Comparison of ENCODE assay signal across 9 mouse cellular contexts in genomic region chr12:29939261-29939671, GRCm38 (mm10). TPM values are rescaled to one million over a fixed set of nuclear protein-coding genes. Genes with fewer than 3 reads are reported as not detected.
DNase-seq lines count a peak whose midpoint lies in the region; ATAC-seq and TF ChIP-seq lines count a peak whose summit lies in the region.
"Had no signal": no experiment of that assay in that cellular context is flagged by ENCODE, and none has a peak within 500 bp of the region (broad histone marks: within the 10 kb centered on the region; RNA-seq: fewer than 3 reads in every experiment).

No protein-coding gene starts in this region.

- peak overlapping the region; percentile 95 for H3K27ac ChIP-seq in layer of hippocampus, adult 2 months
- peak overlapping the region; percentile 82 for H3K27ac ChIP-seq in hindbrain, embryonic 16.5 days (ENCODE audit: low read depth, low read length)
- no peak overlapping the region for H3K27ac ChIP-seq in midbrain, embryonic 11.5 days (ENCODE audit: low read depth, low read length)

- WGBS in hindbrain, embryonic 16.5 days = 12% methylated on average over 8 of the region's 8 CpGs
- WGBS in midbrain, embryonic 11.5 days = 7% methylated on average over 8 of the region's 8 CpGs

- peak overlapping the region; percentile 84 for H3K4me3 ChIP-seq in layer of hippocampus, adult 2 months
- H3K4me3 ChIP-seq in hindbrain, embryonic 16.5 days (ENCODE audit: low read length) = peak overlapping the region; percentile 72
- peak overlapping the region; percentile 83 for H3K4me3 ChIP-seq in midbrain, embryonic 11.5 days (ENCODE audit: low read depth, low read length)

- peak overlapping the region; percentile 60 for H3K4me2 ChIP-seq in hindbrain, embryonic 16.5 days (ENCODE audit: low read length)
- H3K4me2 ChIP-seq in midbrain, embryonic 11.5 days = peak overlapping the region; percentile 87

- no peaks in the 10 kb centered on the region for H3K27me3 ChIP-seq in hindbrain, embryonic 16.5 days (replicated peaks; ENCODE audit: control insufficient read depth, insufficient read depth, low read length)
- H3K27me3 ChIP-seq in midbrain, embryonic 11.5 days (ENCODE audit: control insufficient read depth, insufficient read depth, low read length) = no peaks in the 10 kb centered on the region

- peaks cover 38% of the 10 kb centered on the region for H3K4me1 ChIP-seq in hindbrain, embryonic 16.5 days (ENCODE audit: control insufficient read depth, insufficient read depth, low read depth, low read length)
- H3K4me1 ChIP-seq in midbrain, embryonic 11.5 days (ENCODE audit: control insufficient read depth, insufficient read depth, low read length) = peaks cover 25% of the 10 kb centered on the region

- no peak for DNase-seq in layer of hippocampus, adult 2 months (ENCODE audit: low spot score in 2 of 2)
- DNase-seq in layer of hippocampus, adult 8-10 months (ENCODE audit: low spot score in 2 of 2) = no peak
- DNase-seq in gastrocnemius, postnatal 10 days = peak; percentile 41
- no peak for DNase-seq in midbrain, embryonic 11.5 days (ENCODE audit: low spot score, missing footprints)
- no peak for DNase-seq in frontal cortex, postnatal 36 days (ENCODE audit: low spot score in 2 of 2)
- DNase-seq in right cerebral cortex, postnatal 4 days = no peak
- no peak for DNase-seq in yolk sac, embryonic 10.5 days (ENCODE audit: low spot score)

- ATAC-seq in hindbrain, embryonic 16.5 days = no peak
- no peak for ATAC-seq in midbrain, embryonic 11.5 days (ENCODE audit: low FRiP score)

- H3K9me3 ChIP-seq in hindbrain, embryonic 16.5 days (ENCODE audit: control insufficient read depth, low read length) = no peaks in the 10 kb centered on the region
- H3K9me3 ChIP-seq in midbrain, embryonic 11.5 days (ENCODE audit: control insufficient read depth, low read length) = no peaks in the 10 kb centered on the region; the same call in 1 of the 2 replicates

- peak overlapping the region; percentile 85 for H3K9ac ChIP-seq in hindbrain, embryonic 16.5 days (ENCODE audit: low read depth, low read length)
- peak overlapping the region; percentile 97 for H3K9ac ChIP-seq in midbrain, embryonic 11.5 days (ENCODE audit: low read length)

- no peaks in the 10 kb centered on the region for H3K36me3 ChIP-seq in hindbrain, embryonic 16.5 days (ENCODE audit: control insufficient read depth, insufficient read depth, low read length)
- peaks cover 3% of the 10 kb centered on the region; the same call in 1 of the 2 replicates for H3K36me3 ChIP-seq in midbrain, embryonic 11.5 days (ENCODE audit: control insufficient read depth, insufficient read depth, low read length)
- H3K36me3 ChIP-seq: G1E had no signal

- TF ChIP-seq CTCF in layer of hippocampus, adult 2 months (conservative IDR thresholded peaks at IDR 0.05) = no peak

RNA-seq across cellular contexts. Expression of gene Pxdn, which starts 1.9 kb away (rescaled TPM):
- total RNA-seq in layer of hippocampus, adult 2 months (2021) = 10 to 100 TPM; 77.9 to 78.1 TPM
- 10 to 100 TPM; 65.3 to 84.7 (median 75.5) TPM for total RNA-seq in layer of hippocampus, adult 8-10 months (2022)
- 100 to 1,000 TPM in 1 of 2 experiments, 10 to 100 TPM in 1; 83.3 to 107 TPM for total RNA-seq in gastrocnemius, postnatal 10 days (2021)
- polyA plus RNA-seq in hindbrain, embryonic 16.5 days (2015; fragmentation: Nextera tagmentation; extraction: Ambion mirVana) = 35.4 and 57.3 TPM in 2 replicates
- 67.3 and 69.4 TPM in 2 replicates for polyA plus RNA-seq in midbrain, embryonic 11.5 days (2014; fragmentation: Nextera tagmentation; extraction: Ambion mirVana)
- polyA plus RNA-seq: G1E had no signal
